Mouse (Mus musculus): ENCODE results near the gene Oscar. TPM values are rescaled to one million over a fixed set of nuclear protein-coding genes. Genes with fewer than 3 reads are reported as not detected.
"Not testable (repeated sequence)": the region's sequence is repeated elsewhere in the genome, so short reads cannot be mapped to it uniquely, and the experiment has no call there.

Oscar gene
- polyA plus RNA-seq, 1 experiment: not detected

DNA sequence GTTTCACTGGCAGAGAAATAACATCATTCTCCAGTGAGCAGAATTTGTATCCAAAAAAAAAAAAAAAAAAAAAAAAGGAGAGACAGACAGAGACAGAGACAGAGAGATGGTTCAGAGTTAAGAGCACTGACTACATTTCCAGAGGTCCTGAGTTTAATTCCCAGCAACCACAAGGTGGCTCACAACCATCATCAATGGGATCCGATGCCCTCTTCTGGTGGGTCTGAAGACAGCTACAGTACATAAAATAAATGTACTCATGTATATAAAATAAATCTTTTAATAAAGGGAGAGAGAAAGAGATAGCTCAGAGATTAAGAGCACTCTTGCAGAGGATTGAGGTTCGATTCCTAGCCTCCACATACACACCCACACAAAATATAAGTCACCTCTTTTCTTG lies 37.8 kb downstream of the Oscar start:
- no peaks in the 10 kb centered on the region for H3K9me3 ChIP-seq (ENCODE audit: control insufficient read depth, low read length)
- no peak for TF ChIP-seq TAL1 (IDR thresholded peaks at IDR 0.05; ENCODE audit: low read length)
- TF ChIP-seq GATA1 (IDR thresholded peaks at IDR 0.05; ENCODE audit: low read length): no peak
- no peak overlapping the region for H3K4me3 ChIP-seq (replicated peaks)
- H3K36me3 ChIP-seq (ENCODE audit: control insufficient read depth): no peaks in the 10 kb centered on the region
- H3K27me3 ChIP-seq (ENCODE audit: control insufficient read depth): no peaks in the 10 kb centered on the region
- no peaks in the 10 kb centered on the region for H3K4me1 ChIP-seq (ENCODE audit: control insufficient read depth)

DNA sequence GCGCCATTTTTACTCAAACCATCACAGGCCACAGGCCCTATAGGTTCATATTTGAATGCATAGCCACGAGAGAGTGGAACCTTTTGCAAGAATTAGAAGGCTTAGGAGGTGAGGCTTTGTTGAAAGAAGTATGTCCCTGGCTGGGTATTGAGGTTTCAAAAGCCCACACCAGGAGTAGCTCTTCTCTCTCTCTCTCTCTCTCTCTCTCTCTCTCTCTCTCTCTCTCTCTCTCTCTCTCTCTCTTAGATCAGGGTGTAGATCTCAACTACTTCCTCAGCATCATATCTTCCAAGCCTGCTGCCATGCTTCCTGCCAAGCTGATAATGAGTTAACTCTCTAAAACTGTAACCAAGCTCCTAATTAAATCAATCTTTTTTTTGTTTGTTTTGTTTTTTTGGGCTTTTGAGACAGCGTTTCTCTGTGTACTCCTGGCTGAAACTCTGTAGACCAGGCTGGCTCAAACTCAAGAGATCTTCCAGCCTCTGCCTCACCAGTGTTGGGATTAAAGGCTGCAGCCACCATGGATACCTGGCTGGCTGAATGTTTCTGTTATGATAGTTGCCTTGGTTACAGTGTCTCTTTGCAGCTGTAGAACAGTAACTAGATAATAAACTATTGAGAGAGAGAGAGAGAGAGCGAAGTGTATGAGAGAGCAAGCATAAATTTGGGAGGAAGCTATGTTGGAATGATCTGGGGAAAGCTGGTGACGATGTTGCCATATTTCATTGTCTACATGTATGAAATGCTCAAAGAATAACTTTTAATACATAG lies 39.4 kb downstream of the Oscar start:
- no peak for TF ChIP-seq TAL1 (IDR thresholded peaks at IDR 0.05; ENCODE audit: low read length)
- TF ChIP-seq GATA1 (IDR thresholded peaks at IDR 0.05; ENCODE audit: low read length): no peak
- Histone ChIP-seq H3K4me3 (replicated peaks) (no peak overlapping the region), H3K27me3 (ENCODE audit: control insufficient read depth) (no peaks in the 10 kb centered on the region), H3K9me3 (ENCODE audit: control insufficient read depth, low read length) (no peaks in the 10 kb centered on the region), H3K4me1 (ENCODE audit: control insufficient read depth) (no peaks in the 10 kb centered on the region), H3K36me3 (ENCODE audit: control insufficient read depth) (no peaks in the 10 kb centered on the region)

DNA sequence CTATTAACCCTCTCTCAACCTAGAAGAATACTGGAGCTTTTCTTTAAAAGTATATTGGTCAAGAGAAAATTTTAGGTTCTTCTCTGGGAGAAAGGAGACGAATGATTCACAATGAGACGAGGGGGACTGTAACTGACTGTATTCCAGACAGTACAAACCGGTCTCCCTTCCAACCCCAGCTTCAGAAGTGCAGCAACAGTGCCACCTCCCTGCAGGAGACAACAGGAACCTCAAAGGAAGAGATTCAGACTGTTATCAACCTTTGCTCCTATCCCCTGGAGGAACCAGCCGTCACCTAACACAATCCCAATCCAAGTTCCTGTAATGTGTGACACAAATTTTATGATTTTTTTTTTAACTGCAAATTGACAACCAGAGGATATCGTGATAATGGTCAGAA lies 41.7 kb downstream of the Oscar start:
- no peaks in the 10 kb centered on the region for H3K36me3 ChIP-seq (ENCODE audit: control insufficient read depth)
- H3K4me1 ChIP-seq (ENCODE audit: control insufficient read depth): no peaks in the 10 kb centered on the region
- H3K9me3 ChIP-seq (ENCODE audit: control insufficient read depth, low read length): no peaks in the 10 kb centered on the region
- TF ChIP-seq GATA1 (IDR thresholded peaks at IDR 0.05; ENCODE audit: low read length): no peak
- H3K27me3 ChIP-seq (ENCODE audit: control insufficient read depth): no peaks in the 10 kb centered on the region
- no peak overlapping the region for H3K4me3 ChIP-seq (replicated peaks)

DNA sequence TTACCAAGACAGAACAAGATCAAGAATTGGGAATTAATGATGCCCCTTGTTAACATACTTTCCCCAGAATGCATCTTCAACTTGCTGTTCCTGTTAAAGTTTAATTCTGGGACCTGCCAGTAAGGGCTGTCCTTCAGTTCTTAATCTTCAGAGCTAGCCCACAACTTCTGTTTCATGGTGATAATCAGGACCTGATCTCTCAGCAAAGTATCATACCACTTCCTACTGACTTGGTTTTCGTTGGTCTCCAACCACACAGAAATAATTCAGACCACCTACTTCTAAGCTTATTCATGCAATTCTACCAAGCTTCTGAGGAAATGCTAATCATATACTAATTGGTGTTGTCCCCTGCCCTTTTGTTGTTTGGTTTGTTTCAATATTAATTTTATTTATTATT lies 44.1 kb downstream of the Oscar start:
- Histone ChIP-seq H3K4me1 (ENCODE audit: control insufficient read depth) (no peaks in the 10 kb centered on the region), H3K9me3 (ENCODE audit: control insufficient read depth, low read length) (no peaks in the 10 kb centered on the region), H3K4me3 (replicated peaks) (no peak overlapping the region), H3K27me3 (ENCODE audit: control insufficient read depth) (no peaks in the 10 kb centered on the region), H3K36me3 (ENCODE audit: control insufficient read depth) (no peaks in the 10 kb centered on the region)
- TF ChIP-seq TAL1 (IDR thresholded peaks at IDR 0.05; ENCODE audit: low read length) (no peak), GATA1 (IDR thresholded peaks at IDR 0.05; ENCODE audit: low read length) (no peak)

DNA sequence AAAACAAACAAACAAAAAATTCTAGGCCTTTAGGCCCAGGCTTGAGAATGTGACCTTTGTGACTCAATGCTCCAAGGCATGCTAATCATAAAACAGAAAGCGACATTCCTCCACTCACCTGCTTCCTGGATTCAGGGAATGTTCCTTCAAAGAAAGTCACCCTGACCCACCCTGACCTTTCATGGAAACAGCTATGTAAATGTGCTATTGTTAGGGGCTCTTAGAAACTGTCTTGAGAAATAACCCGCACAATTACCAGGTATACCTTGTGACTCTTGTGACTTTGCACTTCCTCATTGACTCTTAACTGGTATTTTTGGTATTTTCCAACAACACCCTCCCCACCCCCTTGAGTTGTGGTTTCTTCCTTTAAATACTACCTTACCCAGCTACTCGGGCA lies 45.4 kb downstream of the Oscar start:
- H3K4me3 ChIP-seq (replicated peaks); H3K9me3 ChIP-seq (ENCODE audit: control insufficient read depth, low read length); H3K4me1 ChIP-seq (ENCODE audit: control insufficient read depth); H3K27me3 ChIP-seq (ENCODE audit: control insufficient read depth); H3K36me3 ChIP-seq (ENCODE audit: control insufficient read depth): not testable (repeated sequence)

DNA sequence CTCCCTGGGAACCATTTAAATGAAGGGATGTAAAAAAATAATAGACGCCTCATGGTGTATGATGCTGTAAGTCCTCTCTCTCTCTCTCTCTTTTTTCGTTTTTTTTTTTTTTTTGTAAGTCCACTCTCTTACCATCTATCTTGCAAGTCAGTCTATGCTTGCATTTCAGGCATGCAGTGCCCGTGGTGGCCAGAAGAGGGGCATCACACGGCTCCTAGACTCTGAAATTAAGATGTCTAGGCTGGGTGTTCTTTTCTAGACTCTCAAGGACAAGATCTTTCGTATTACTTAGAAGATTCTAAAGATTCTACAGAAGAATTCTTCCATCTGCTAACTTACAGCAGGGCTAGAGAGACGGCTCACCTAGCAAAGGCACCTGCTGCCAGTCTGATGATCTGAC lies 46.2 kb downstream of the Oscar start:
- Histone ChIP-seq H3K4me1 (ENCODE audit: control insufficient read depth) (no peaks in the 10 kb centered on the region), H3K9me3 (ENCODE audit: control insufficient read depth, low read length) (no peaks in the 10 kb centered on the region), H3K27me3 (ENCODE audit: control insufficient read depth) (no peaks in the 10 kb centered on the region), H3K36me3 (ENCODE audit: control insufficient read depth) (no peaks in the 10 kb centered on the region), H3K4me3 (replicated peaks) (no peak overlapping the region)
- no peak for TF ChIP-seq TAL1 (IDR thresholded peaks at IDR 0.05; ENCODE audit: low read length)
- TF ChIP-seq GATA1 (IDR thresholded peaks at IDR 0.05; ENCODE audit: low read length): no peak

DNA sequence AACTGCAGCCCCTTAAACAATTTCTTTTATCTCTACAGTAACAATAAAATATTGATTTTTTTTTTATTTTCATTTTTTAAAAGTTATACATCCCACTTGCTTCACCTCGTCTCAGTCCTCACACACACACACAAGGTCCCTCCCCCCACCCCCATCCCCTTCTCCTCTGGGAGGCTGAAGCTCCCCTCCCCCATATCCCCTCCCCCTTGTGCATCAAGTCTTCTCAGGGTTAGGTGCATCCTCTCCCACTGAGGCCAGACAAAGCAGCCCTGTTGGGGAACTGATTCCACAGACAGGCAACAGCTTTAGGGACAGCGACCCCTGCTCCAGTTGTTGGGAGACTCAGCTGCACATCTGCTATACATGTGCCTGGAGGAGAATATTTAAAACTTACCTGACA lies 48.6 kb downstream of the Oscar start:
- no peaks in the 10 kb centered on the region for H3K9me3 ChIP-seq (ENCODE audit: control insufficient read depth, low read length)
- no peak overlapping the region for H3K4me3 ChIP-seq (replicated peaks)
- no peaks in the 10 kb centered on the region for H3K36me3 ChIP-seq (ENCODE audit: control insufficient read depth)
- H3K27me3 ChIP-seq (ENCODE audit: control insufficient read depth): no peaks in the 10 kb centered on the region
- TF ChIP-seq TAL1 (IDR thresholded peaks at IDR 0.05; ENCODE audit: low read length) (no peak), GATA1 (IDR thresholded peaks at IDR 0.05; ENCODE audit: low read length) (no peak)
- H3K4me1 ChIP-seq (ENCODE audit: control insufficient read depth): no peaks in the 10 kb centered on the region

Other genes with a start within 250 kb of the Oscar start
- not detected in 2 replicates for gene Cacng8, start 225.5 kb downstream of the Oscar start, polyA plus RNA-seq (2012)
- not detected in 2 replicates for gene Cacng6, start 192.0 kb downstream of the Oscar start, polyA plus RNA-seq (2012)
- gene Tarm1, start 113.5 kb downstream of the Oscar start, polyA plus RNA-seq (2012): not detected in 2 replicates
- 3.6 and 5.5 TPM in 2 replicates for gene Ndufa3, start 1.2 kb upstream of the Oscar start, polyA plus RNA-seq (2012)
- 3.1 and 3.3 TPM in 2 replicates for gene Tfpt, start 13.8 kb upstream of the Oscar start, polyA plus RNA-seq (2012)
- gene Prpf31, start 13.8 kb upstream of the Oscar start, polyA plus RNA-seq (2012): 3.2 TPM in 2 replicates
- gene Cnot3, start 29.1 kb upstream of the Oscar start, polyA plus RNA-seq (2012): 50.1 and 53.8 TPM in 2 replicates
- gene Leng1, start 49.7 kb upstream of the Oscar start, polyA plus RNA-seq (2012): 1.0 and 1.3 TPM in 2 replicates
- 0.05 and 0.12 TPM in 2 replicates for gene Tmc4, start 61.4 kb upstream of the Oscar start, polyA plus RNA-seq (2012)
- gene Tsen34, start 76.7 kb upstream of the Oscar start, polyA plus RNA-seq (2012): 0.70 and 1.0 TPM in 2 replicates
- 0.58 and 0.73 TPM in 2 replicates for gene Mboat7, start 77.4 kb upstream of the Oscar start, polyA plus RNA-seq (2012)
- 81.2 and 118 TPM in 2 replicates for gene Rps9, start 87.8 kb upstream of the Oscar start, polyA plus RNA-seq (2012)
- 0.03 TPM in 1 of 2 replicates, not detected in the other for gene Pirb, start 104.2 kb upstream of the Oscar start, polyA plus RNA-seq (2012)
- gene Gm15448, start 209.5 kb upstream of the Oscar start, polyA plus RNA-seq (2012): not detected in 2 replicates
- gene Pira2, start 228.9 kb upstream of the Oscar start, polyA plus RNA-seq (2012): not detected in 2 replicates

All from erythroblast, embryonic 14.5 days (primary cell).